Mouse (Mus musculus): Measurements from ENCODE around the gene Uqcrc1.

Uqcrc1 gene

GRCm38 (mm10) chr9:108985710-108986109 is 49.3 kb downstream of the Uqcrc1 start, which contains the start of gene Ucn2:
Gene Ucn2 (plus strand): TSS chr9:108986010.
- WGBS: 80% methylated on average over 4 of the region's 4 CpGs

GRCm38 (mm10) chr9:108987704-108988350 is 51.4 kb downstream of the Uqcrc1 start:
- 29% methylated on average over 15 of the region's 15 CpGs for WGBS

- 38% methylated on average over 4 of the region's 4 CpGs for WGBS
Measured at GRCm38 (mm10) chr9:108989802-108990461, 53.5 kb downstream of the Uqcrc1 start.

GRCm38 (mm10) chr9:108990462-108990820 is 54.0 kb downstream of the Uqcrc1 start:
- WGBS: 51% methylated on average over 7 of the region's 7 CpGs

- WGBS: 2% methylated on average over 31 of the region's 31 CpGs
Measured at GRCm38 (mm10) chr9:108991428-108992084, 55.1 kb downstream of the Uqcrc1 start, which contains the start of gene Pfkfb4. Gene Pfkfb4 (plus strand): TSS chr9:108991778.

GRCm38 (mm10) chr9:108992085-108992469 is 55.6 kb downstream of the Uqcrc1 start:
- 7% methylated on average over 18 of the region's 18 CpGs for WGBS

- WGBS: 62% methylated on average over 9 of the region's 9 CpGs
Measured at GRCm38 (mm10) chr9:108992620-108993361, 56.4 kb downstream of the Uqcrc1 start.

GRCm38 (mm10) chr9:108996411-108996810 is 60.0 kb downstream of the Uqcrc1 start:
- 75% methylated on average over 9 of the region's 9 CpGs for WGBS

GRCm38 (mm10) chr9:108998287-108999166 is 62.1 kb downstream of the Uqcrc1 start:
- 51% methylated on average over 19 of the region's 19 CpGs for WGBS

- 39% methylated on average over 4 of the region's 4 CpGs for WGBS
Measured at GRCm38 (mm10) chr9:108999167-108999526, 62.7 kb downstream of the Uqcrc1 start.
